Mouse (Mus musculus): ENCODE results near the gene Hoxb2. TPM values are rescaled to one million over a fixed set of nuclear protein-coding genes. Genes with fewer than 3 reads are reported as not detected.

Gene Hoxb2
- polyA plus RNA-seq, 1 experiment from 2014 or later = 13.4 TPM

- Histone ChIP-seq H3K36me3 (ENCODE audit: control insufficient read depth, insufficient read depth, low read length) (no peaks in the 10 kb centered on the region), H3K9ac (ENCODE audit: low read length) (peak overlapping the region; percentile 64), H3K4me1 (replicated peaks; ENCODE audit: control insufficient read depth, insufficient read depth) (no peaks in the 10 kb centered on the region), H3K27ac (replicated peaks) (peak overlapping the region; percentile 84), H3K9me3 (ENCODE audit: control insufficient read depth, low read length) (no peaks in the 10 kb centered on the region), H3K4me3 (ENCODE audit: low read depth, low read length) (peak overlapping the region; percentile 63), H3K4me2 (replicated peaks; ENCODE audit: low read depth) (peak overlapping the region; percentile 72), H3K27me3 (ENCODE audit: control insufficient read depth, insufficient read depth, low read length) (no peaks in the 10 kb centered on the region)
- no peak for DNase-seq (ENCODE audit: low spot score)
- no peak for ATAC-seq (ENCODE audit: low FRiP score, low TSS enrichment)
- TF ChIP-seq CTCF (IDR thresholded peaks at IDR 0.05; ENCODE audit: low read depth) = no peak
- TF ChIP-seq EP300 (optimal IDR thresholded peaks at IDR 0.05) = no peak
- WGBS = 19% methylated on average over 9 of the region's 9 CpGs
These were observed 4.5 kb downstream of the Hoxb2 start for GRCm38 (mm10) chr11:96354801-96355311.

GRCm38 (mm10) chr11:96363807-96364206 is 13.5 kb downstream of the Hoxb2 start:
- WGBS = 36% methylated on average over 4 of the region's 5 CpGs
- Histone ChIP-seq H3K4me1 (replicated peaks; ENCODE audit: control insufficient read depth, insufficient read depth) (0 out of 2 replicates have a peak, but pooled peaks cover 4% of the 10 kb centered on the region), H3K27ac (replicated peaks) (no peak overlapping the region), H3K36me3 (ENCODE audit: control insufficient read depth, insufficient read depth, low read length) (no peaks in the 10 kb centered on the region), H3K27me3 (ENCODE audit: control insufficient read depth, insufficient read depth, low read length) (peaks cover 5% of the 10 kb centered on the region; the same call in 1 of the 2 replicates), H3K9ac (ENCODE audit: low read length) (no peak overlapping the region), H3K9me3 (ENCODE audit: control insufficient read depth, low read length) (no peaks in the 10 kb centered on the region), H3K4me3 (ENCODE audit: low read depth, low read length) (no peak overlapping the region), H3K4me2 (replicated peaks; ENCODE audit: low read depth) (no peak overlapping the region)
- TF ChIP-seq CTCF (IDR thresholded peaks at IDR 0.05; ENCODE audit: low read depth) = no peak
- no peak for TF ChIP-seq EP300 (optimal IDR thresholded peaks at IDR 0.05)
- ATAC-seq (ENCODE audit: low FRiP score, low TSS enrichment) = no peak
- DNase-seq (ENCODE audit: low spot score) = no peak

GRCm38 (mm10) chr11:96365441-96366091 is 15.2 kb downstream of the Hoxb2 start, which contains the start of gene Hoxb1:
Gene Hoxb1, plus strand, starts transcription at chr11:96365752.
- H3K4me2 ChIP-seq (replicated peaks; ENCODE audit: low read depth) = peak within 1 kb of the TSS; percentile 29
- 26% methylated on average over 25 of the region's 26 CpGs for WGBS
- ATAC-seq (ENCODE audit: low FRiP score, low TSS enrichment) (no peak; the same call in 1 of the 2 replicates), DNase-seq (ENCODE audit: low spot score) (no peak)
- H3K36me3 ChIP-seq (ENCODE audit: control insufficient read depth, insufficient read depth, low read length) = no peaks in the 10 kb centered on the region
- peaks cover 5% of the 10 kb centered on the region; the same call in 1 of the 2 replicates for H3K27me3 ChIP-seq (ENCODE audit: control insufficient read depth, insufficient read depth, low read length)
- H3K9me3 ChIP-seq (ENCODE audit: control insufficient read depth, low read length) = no peaks in the 10 kb centered on the region
- no peak within 1 kb of the TSS for H3K27ac ChIP-seq (replicated peaks)
- H3K4me3 ChIP-seq (ENCODE audit: low read depth, low read length) = peak within 1 kb of the TSS; percentile 3; the same call in 1 of the 2 replicates
- TF ChIP-seq CTCF (IDR thresholded peaks at IDR 0.05; ENCODE audit: low read depth) = no peak
- TF ChIP-seq EP300 (optimal IDR thresholded peaks at IDR 0.05) = no peak
- H3K4me1 ChIP-seq (replicated peaks; ENCODE audit: control insufficient read depth, insufficient read depth) = 0 out of 2 replicates have a peak, but pooled peaks cover 4% of the 10 kb centered on the region
- no peak within 1 kb of the TSS for H3K9ac ChIP-seq (ENCODE audit: low read length)

GRCm38 (mm10) chr11:96366092-96367041 is 16.0 kb downstream of the Hoxb2 start:
- peak; percentile 56 for DNase-seq (ENCODE audit: low spot score)
- Histone ChIP-seq H3K4me2 (replicated peaks; ENCODE audit: low read depth) (peak overlapping the region; percentile 29), H3K27me3 (ENCODE audit: control insufficient read depth, insufficient read depth, low read length) (peaks cover 5% of the 10 kb centered on the region; the same call in 1 of the 2 replicates), H3K36me3 (ENCODE audit: control insufficient read depth, insufficient read depth, low read length) (no peaks in the 10 kb centered on the region), H3K9me3 (ENCODE audit: control insufficient read depth, low read length) (no peaks in the 10 kb centered on the region), H3K4me1 (replicated peaks; ENCODE audit: control insufficient read depth, insufficient read depth) (0 out of 2 replicates have a peak, but pooled peaks cover 4% of the 10 kb centered on the region), H3K9ac (ENCODE audit: low read length) (no peak overlapping the region), H3K27ac (replicated peaks) (no peak overlapping the region), H3K4me3 (ENCODE audit: low read depth, low read length) (peak overlapping the region; percentile 3; the same call in 1 of the 2 replicates)
- no peak for TF ChIP-seq CTCF (IDR thresholded peaks at IDR 0.05; ENCODE audit: low read depth)
- TF ChIP-seq EP300 (optimal IDR thresholded peaks at IDR 0.05) = no peak
- peak; percentile 30; the same call in 1 of the 2 replicates for ATAC-seq (ENCODE audit: low FRiP score, low TSS enrichment)
- 15% methylated on average over 47 of the region's 47 CpGs for WGBS

GRCm38 (mm10) chr11:96367141-96367540 is 16.8 kb downstream of the Hoxb2 start:
- 58% methylated on average over 6 of the region's 6 CpGs for WGBS
- Histone ChIP-seq H3K9ac (ENCODE audit: low read length) (no peak overlapping the region), H3K36me3 (ENCODE audit: control insufficient read depth, insufficient read depth, low read length) (no peaks in the 10 kb centered on the region), H3K4me2 (replicated peaks; ENCODE audit: low read depth) (no peak overlapping the region), H3K27me3 (ENCODE audit: control insufficient read depth, insufficient read depth, low read length) (peaks cover 5% of the 10 kb centered on the region; the same call in 1 of the 2 replicates), H3K27ac (replicated peaks) (no peak overlapping the region), H3K9me3 (ENCODE audit: control insufficient read depth, low read length) (no peaks in the 10 kb centered on the region), H3K4me1 (replicated peaks; ENCODE audit: control insufficient read depth, insufficient read depth) (0 out of 2 replicates have a peak, but pooled peaks cover 4% of the 10 kb centered on the region), H3K4me3 (ENCODE audit: low read depth, low read length) (no peak overlapping the region)
- peak; percentile 16; the same call in 1 of the 2 replicates for ATAC-seq (ENCODE audit: low FRiP score, low TSS enrichment)
- TF ChIP-seq CTCF (IDR thresholded peaks at IDR 0.05; ENCODE audit: low read depth) (no peak), EP300 (optimal IDR thresholded peaks at IDR 0.05) (no peak)
- no peak for DNase-seq (ENCODE audit: low spot score)

Data from stomach, postnatal 0 days (tissue).